Mouse (Mus musculus) central nervous system, embryonic 18 days (tissue): ENCODE data around the gene Tnfsf13. TPM values are rescaled to one million over a fixed set of nuclear protein-coding genes. Genes with fewer than 3 reads are reported as not detected.

Experiments
- polyA plus RNA-seq: library from polyadenylated mRNA; depleted of rRNA; stranded (reverse); fragments of >200 nt; gene quantifications from 2 replicates; pipeline ENCODE4 v1.2.3, GENCODE M21; 2012; rRNA removed

Tnfsf13 gene
- polyA plus RNA-seq, result 0.79 and 1.1 TPM in 2 replicates

GRCm38 (mm10) chr11:69685526-69686148 lies at the start of gene Tnfsf13:
Gene Tnfsf13 (minus strand): TSS chr11:69685784.

GRCm38 (mm10) chr11:69695361-69696181 lies 10.0 kb upstream of the Tnfsf13 start, which contains the start of the genes Tnfsf12 and Tnfsfm13:
Gene Tnfsf12 (minus strand): TSS chr11:69695849.
Gene Tnfsfm13 (minus strand): TSS chr11:69696098.

GRCm38 (mm10) chr11:69681314-69682208 lies 4.0 kb downstream of the Tnfsf13 start, which contains the start of gene Senp3:
Gene Senp3 (minus strand): TSS chr11:69682084.

GRCm38 (mm10) chr11:69672211-69672706 lies 13.3 kb downstream of the Tnfsf13 start, which contains the start of gene Eif4a1:
Gene Eif4a1 (minus strand): TSS chr11:69672423.

GRCm38 (mm10) chr11:69665961-69666664 lies 19.5 kb downstream of the Tnfsf13 start, which contains the start of gene Cd68:
Gene Cd68 (minus strand): TSS chr11:69666153.

GRCm38 (mm10) chr11:69662213-69662966 lies 23.2 kb downstream of the Tnfsf13 start, which contains the start of gene Mpdu1:
Gene Mpdu1 (minus strand): TSS chr11:69662642.

GRCm38 (mm10) chr11:69655264-69656064 lies 30.1 kb downstream of the Tnfsf13 start, which contains the start of gene Sox15:
Gene Sox15 (plus strand): TSS chr11:69655314.

Other genes with a start within 250 kb of the Tnfsf13 start
- gene Dnah2, start 136.7 kb downstream of the Tnfsf13 start, polyA plus RNA-seq, result 9.3 and 9.5 TPM in 2 replicates
- 209 and 212 TPM in 2 replicates for gene Efnb3, start 125.6 kb downstream of the Tnfsf13 start, polyA plus RNA-seq
- gene Wrap53, start 105.5 kb downstream of the Tnfsf13 start, polyA plus RNA-seq, result 15.4 and 16.4 TPM in 2 replicates
- gene Trp53, start 105.4 kb downstream of the Tnfsf13 start, polyA plus RNA-seq, result 63.0 and 69.2 TPM in 2 replicates
- 95.2 and 95.8 TPM in 2 replicates for gene Atp1b2, start 79.8 kb downstream of the Tnfsf13 start, polyA plus RNA-seq
- not detected in 2 replicates for gene Shbg, start 67.9 kb downstream of the Tnfsf13 start, polyA plus RNA-seq
- 16.5 and 16.9 TPM in 2 replicates for gene Sat2, start 63.8 kb downstream of the Tnfsf13 start, polyA plus RNA-seq
- 121 and 125 TPM in 2 replicates for gene Fxr2, start 52.8 kb downstream of the Tnfsf13 start, polyA plus RNA-seq
- 0.13 TPM in 1 of 2 replicates, not detected in the other for gene Sox15, start 30.5 kb downstream of the Tnfsf13 start, polyA plus RNA-seq
- 125 and 127 TPM in 2 replicates for gene Mpdu1, start 23.1 kb downstream of the Tnfsf13 start, polyA plus RNA-seq
- 6.1 and 7.5 TPM in 2 replicates for gene Cd68, start 19.6 kb downstream of the Tnfsf13 start, polyA plus RNA-seq
- gene Eif4a1, start 13.4 kb downstream of the Tnfsf13 start, polyA plus RNA-seq, result 887 and 907 TPM in 2 replicates
- 155 and 168 TPM in 2 replicates for gene Senp3, start 3.7 kb downstream of the Tnfsf13 start, polyA plus RNA-seq
- 7.0 and 7.1 TPM in 2 replicates for gene Tnfsf12, start 10.1 kb upstream of the Tnfsf13 start, polyA plus RNA-seq
- gene Tnfsfm13, start 10.3 kb upstream of the Tnfsf13 start, polyA plus RNA-seq, result 1.2 and 1.5 TPM in 2 replicates
- gene Polr2a, start 72.9 kb upstream of the Tnfsf13 start, polyA plus RNA-seq, result 20.4 and 20.9 TPM in 2 replicates
- gene Slc35g3, start 76.2 kb upstream of the Tnfsf13 start, polyA plus RNA-seq, result 0.12 and 0.20 TPM in 2 replicates
- 15.8 and 16.1 TPM in 2 replicates for gene Zbtb4, start 80.1 kb upstream of the Tnfsf13 start, polyA plus RNA-seq
- gene Chrnb1, start 110.2 kb upstream of the Tnfsf13 start, polyA plus RNA-seq, result 1.6 and 5.2 TPM in 2 replicates
- 23.7 and 27.4 TPM in 2 replicates for gene Fgf11, start 116.1 kb upstream of the Tnfsf13 start, polyA plus RNA-seq
- gene Tmem102, start 119.8 kb upstream of the Tnfsf13 start, polyA plus RNA-seq, result 0.13 and 0.25 TPM in 2 replicates
- gene Gm39566, start 129.5 kb upstream of the Tnfsf13 start, polyA plus RNA-seq, result not detected in 2 replicates
- gene Spem2, start 132.7 kb upstream of the Tnfsf13 start, polyA plus RNA-seq, result not detected in 2 replicates
- 1.3 and 1.5 TPM in 2 replicates for gene Spem1, start 136.4 kb upstream of the Tnfsf13 start, polyA plus RNA-seq
- gene Nlgn2, start 152.0 kb upstream of the Tnfsf13 start, polyA plus RNA-seq, result 90.2 and 112 TPM in 2 replicates
- gene Tmem256, start 152.7 kb upstream of the Tnfsf13 start, polyA plus RNA-seq, result 232 and 256 TPM in 2 replicates
- gene Plscr3, start 160.6 kb upstream of the Tnfsf13 start, polyA plus RNA-seq, result 73.6 and 80.2 TPM in 2 replicates
- gene Tnk1, start 172.9 kb upstream of the Tnfsf13 start, polyA plus RNA-seq, result 0.04 and 0.18 TPM in 2 replicates
- gene Tmem95, start 192.2 kb upstream of the Tnfsf13 start, polyA plus RNA-seq, result not detected in 2 replicates
- 1.2 TPM in 2 replicates for gene Kctd11, start 195.6 kb upstream of the Tnfsf13 start, polyA plus RNA-seq
- gene Acap1, start 209.8 kb upstream of the Tnfsf13 start, polyA plus RNA-seq, result 0.61 and 0.68 TPM in 2 replicates
- 5.3 and 5.6 TPM in 2 replicates for gene 2810408A11Rik, start 215.2 kb upstream of the Tnfsf13 start, polyA plus RNA-seq
- 111 and 113 TPM in 2 replicates for gene Neurl4, start 215.3 kb upstream of the Tnfsf13 start, polyA plus RNA-seq
- gene Gps2, start 228.1 kb upstream of the Tnfsf13 start, polyA plus RNA-seq, result 60.8 and 63.8 TPM in 2 replicates
- 777 and 816 TPM in 2 replicates for gene Eif5a, start 236.2 kb upstream of the Tnfsf13 start, polyA plus RNA-seq